Mouse (Mus musculus): Measurements from ENCODE around the gene Arl4c. TPM values are rescaled to one million over a fixed set of nuclear protein-coding genes. Genes with fewer than 3 reads are reported as not detected.

Arl4c gene
- total and polyA plus RNA-seq, 3 experiments, result not detected

DNA sequence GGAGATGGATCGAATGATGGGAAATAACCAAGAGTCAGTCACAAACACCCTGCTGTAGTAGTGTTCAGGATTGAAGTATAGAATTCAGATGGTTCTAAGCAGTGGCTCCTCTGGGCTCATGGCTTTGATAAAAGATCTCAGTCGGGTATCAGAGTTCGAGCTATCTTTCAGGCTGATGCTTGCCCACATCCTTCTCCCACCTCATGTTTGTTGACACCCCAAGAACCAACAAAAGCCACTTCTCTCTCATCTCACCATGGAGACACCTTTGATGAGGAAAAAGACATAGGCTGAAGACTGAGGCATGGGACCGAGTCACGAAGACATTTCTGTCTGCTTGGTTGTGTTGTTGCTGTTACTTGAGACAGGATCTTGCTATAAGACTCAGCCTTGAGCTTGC is 57.6 kb downstream of the Arl4c start:
- no peaks in the 10 kb centered on the region for H3K4me1 ChIP-seq (ENCODE audit: control insufficient read depth in 1 of 2, insufficient read depth in 2 of 2, low read length in 2 of 2)
- no peak for DNase-seq (ENCODE audit: low read depth, low spot score)
- H3K9ac ChIP-seq (ENCODE audit: control insufficient read depth, low read depth, low read length, poor library complexity, severe bottlenecking), result no peak overlapping the region
- H3K27ac ChIP-seq (ENCODE audit: control insufficient read depth, low read depth, low read length), result no peak overlapping the region
- no peak for TF ChIP-seq MXI1 (IDR thresholded peaks at IDR 0.05; ENCODE audit: low read depth, low read length)
- TF ChIP-seq MAFK (IDR thresholded peaks at IDR 0.05; ENCODE audit: borderline replicate concordance, low read depth, low read length), result no peak
- no peak for TF ChIP-seq TAL1 (IDR thresholded peaks at IDR 0.05; ENCODE audit: low read length)
- no peak for TF ChIP-seq MAZ (IDR thresholded peaks at IDR 0.05; ENCODE audit: low read depth, low read length)
- TF ChIP-seq CHD2 (IDR thresholded peaks at IDR 0.05; ENCODE audit: low read length), result no peak
- TF ChIP-seq NELFE (IDR thresholded peaks at IDR 0.05; ENCODE audit: low read depth, low read length), result no peak
- no peak for TF ChIP-seq POLR2AphosphoS2 (IDR thresholded peaks at IDR 0.05; ENCODE audit: low read length)
- no peak for TF ChIP-seq BHLHE40 (IDR thresholded peaks at IDR 0.05; ENCODE audit: borderline replicate concordance, low read depth, low read length)
- no peaks in the 10 kb centered on the region for H3K9me3 ChIP-seq (replicated peaks; ENCODE audit: insufficient read depth, low read length)
- no peaks in the 10 kb centered on the region for H3K27me3 ChIP-seq (ENCODE audit: control insufficient read depth in 1 of 2, insufficient read depth in 2 of 2, low read length in 2 of 2)
- no peaks in the 10 kb centered on the region for H3K36me3 ChIP-seq (ENCODE audit: control insufficient read depth in 1 of 2, insufficient read depth in 2 of 2, low read length in 2 of 2)
- no peak overlapping the region for H3K4me3 ChIP-seq (ENCODE audit: control insufficient read depth in 1 of 2, insufficient read depth in 1 of 2, low read depth in 2 of 2, low read length in 2 of 2)
- H3K79me2 ChIP-seq (ENCODE audit: control insufficient read depth, insufficient read depth, low read length, poor library complexity), result no peaks in the 10 kb centered on the region

DNA sequence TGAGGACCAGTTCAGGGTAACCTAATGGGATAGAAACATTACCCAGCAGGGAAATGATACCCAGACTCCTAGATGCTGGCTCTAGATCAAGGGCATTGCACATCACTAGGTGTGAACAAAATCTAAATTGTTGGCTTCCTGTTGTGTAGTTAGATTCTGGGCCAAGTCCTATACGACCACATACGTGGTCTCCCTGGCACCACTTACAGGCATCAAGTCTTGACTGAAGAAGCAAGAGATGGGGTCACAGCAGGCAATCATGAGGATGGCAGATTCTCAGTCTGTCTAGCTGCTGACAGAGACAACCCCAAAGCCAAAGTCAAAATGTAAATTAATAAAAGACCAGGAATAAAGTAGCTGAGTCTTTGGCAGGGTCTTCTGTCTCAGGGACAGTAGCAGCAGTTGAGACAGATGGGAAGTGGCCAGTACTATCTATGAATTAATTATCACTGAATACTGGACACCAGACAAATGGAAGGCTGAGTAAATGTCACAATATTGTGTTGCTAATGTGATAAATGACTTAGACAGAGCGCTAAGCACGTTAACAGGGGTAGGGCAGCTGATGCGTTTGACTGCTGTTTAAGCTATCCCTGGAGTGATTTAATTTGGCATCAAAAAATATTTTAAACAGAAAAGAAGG is 58.7 kb downstream of the Arl4c start:
- no peaks in the 10 kb centered on the region for H3K4me1 ChIP-seq (ENCODE audit: control insufficient read depth in 1 of 2, insufficient read depth in 2 of 2, low read length in 2 of 2)
- no peak overlapping the region for H3K4me3 ChIP-seq (ENCODE audit: control insufficient read depth in 1 of 2, insufficient read depth in 1 of 2, low read depth in 2 of 2, low read length in 2 of 2)
- H3K9me3 ChIP-seq (replicated peaks; ENCODE audit: insufficient read depth, low read length), result no peaks in the 10 kb centered on the region
- DNase-seq (ENCODE audit: low read depth, low spot score), result no peak
- H3K9ac ChIP-seq (ENCODE audit: control insufficient read depth, low read depth, low read length, poor library complexity, severe bottlenecking), result no peak overlapping the region
- no peaks in the 10 kb centered on the region for H3K27me3 ChIP-seq (ENCODE audit: control insufficient read depth in 1 of 2, insufficient read depth in 2 of 2, low read length in 2 of 2)
- TF ChIP-seq MYB (IDR thresholded peaks at IDR 0.05; ENCODE audit: low read depth, low read length) (no peak), MAZ (IDR thresholded peaks at IDR 0.05; ENCODE audit: low read depth, low read length) (no peak), MAX (IDR thresholded peaks at IDR 0.05; ENCODE audit: low read length) (no peak), ETS1 (IDR thresholded peaks at IDR 0.05; ENCODE audit: low read depth, low read length) (no peak), TAL1 (IDR thresholded peaks at IDR 0.05; ENCODE audit: low read length) (no peak)
- H3K27ac ChIP-seq (ENCODE audit: control insufficient read depth, low read depth, low read length), result no peak overlapping the region
- no peaks in the 10 kb centered on the region for H3K79me2 ChIP-seq (ENCODE audit: control insufficient read depth, insufficient read depth, low read length, poor library complexity)
- H3K36me3 ChIP-seq (ENCODE audit: control insufficient read depth in 1 of 2, insufficient read depth in 2 of 2, low read length in 2 of 2), result no peaks in the 10 kb centered on the region

- Histone ChIP-seq H3K4me3 (ENCODE audit: control insufficient read depth in 1 of 2, insufficient read depth in 1 of 2, low read depth in 2 of 2, low read length in 2 of 2) (no peak overlapping the region), H3K36me3 (ENCODE audit: control insufficient read depth in 1 of 2, insufficient read depth in 2 of 2, low read length in 2 of 2) (no peaks in the 10 kb centered on the region), H3K9ac (ENCODE audit: control insufficient read depth, low read depth, low read length, poor library complexity, severe bottlenecking) (no peak overlapping the region), H3K4me1 (ENCODE audit: control insufficient read depth in 1 of 2, insufficient read depth in 2 of 2, low read length in 2 of 2) (no peaks in the 10 kb centered on the region), H3K9me3 (replicated peaks; ENCODE audit: insufficient read depth, low read length) (no peaks in the 10 kb centered on the region), H3K79me2 (ENCODE audit: control insufficient read depth, insufficient read depth, low read length, poor library complexity) (no peaks in the 10 kb centered on the region), H3K27ac (ENCODE audit: control insufficient read depth, low read depth, low read length) (no peak overlapping the region), H3K27me3 (ENCODE audit: control insufficient read depth in 1 of 2, insufficient read depth in 2 of 2, low read length in 2 of 2) (no peaks in the 10 kb centered on the region)
- no peak for TF ChIP-seq EP300 (IDR thresholded peaks at IDR 0.05; ENCODE audit: low read depth in 1 of 2, low read length in 2 of 2)
- TF ChIP-seq SMC3 (IDR thresholded peaks at IDR 0.05; ENCODE audit: low read depth, low read length), result no peak
- TF ChIP-seq POLR2AphosphoS2 (IDR thresholded peaks at IDR 0.05; ENCODE audit: low read length), result no peak
- TF ChIP-seq HCFC1 (IDR thresholded peaks at IDR 0.05; ENCODE audit: low read depth, low read length), result no peak
- TF ChIP-seq TCF12 (IDR thresholded peaks at IDR 0.05; ENCODE audit: low read depth, low read length), result no peak
- TF ChIP-seq MAZ (IDR thresholded peaks at IDR 0.05; ENCODE audit: low read depth, low read length), result no peak
- DNase-seq (ENCODE audit: low read depth, low spot score), result no peak
Measured at GRCm38 (mm10) chr1:88642735-88643134, 59.3 kb downstream of the Arl4c start.

Measured in MEL (cell line).